Comparison of ENCODE assay signal across 30 mouse cellular contexts in the genomic region with DNA sequence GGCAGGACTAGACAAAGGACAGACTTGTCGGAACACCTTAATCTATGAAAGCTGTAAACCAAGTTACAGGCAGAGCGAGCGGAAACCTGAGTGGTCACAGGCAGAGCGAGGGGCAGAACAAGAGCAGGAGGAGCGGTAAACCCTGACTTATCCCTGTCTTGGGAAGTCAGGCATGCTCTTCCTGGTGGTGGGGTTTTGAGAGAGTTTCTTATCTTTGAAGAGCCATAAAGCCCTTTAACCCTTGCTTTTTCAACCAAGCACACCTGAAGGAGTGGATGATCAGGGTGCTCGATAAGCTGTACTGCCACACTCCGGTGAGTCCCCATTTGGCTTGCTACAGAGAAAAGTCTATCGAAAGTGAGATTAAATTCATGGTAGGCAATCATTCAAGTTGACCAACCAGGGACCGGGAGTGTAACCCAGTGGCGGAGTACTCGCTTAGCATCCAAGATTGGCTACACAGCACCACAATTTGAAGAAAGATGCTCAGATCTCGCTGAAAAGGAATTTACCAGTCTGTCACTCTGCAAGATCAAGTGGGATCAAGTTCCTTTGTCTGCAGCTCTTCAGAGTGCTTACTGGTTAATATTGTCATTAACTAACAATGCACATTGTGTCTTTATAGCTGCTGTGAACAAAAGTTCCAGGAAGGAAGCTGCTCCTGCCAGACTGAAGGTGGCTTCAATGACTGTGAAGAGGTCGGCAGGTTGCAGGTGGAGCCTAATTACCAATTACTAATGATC.
DNase-seq lines count a peak whose midpoint lies in the region; ATAC-seq and TF ChIP-seq lines count a peak whose summit lies in the region.
"Had no signal": no experiment of that assay in that cellular context is flagged by ENCODE, and none has a peak within 500 bp of the region (broad histone marks: within the 10 kb centered on the region; RNA-seq: fewer than 3 reads in every experiment).

No protein-coding gene starts in this region.

- peak; percentile 68 for ATAC-seq in intestine, embryonic 16.5 days
- ATAC-seq: activated CD4-positive, CD25-positive, alpha-beta regulatory T cell, adult 4 months; CD4-positive, CD25-positive, alpha-beta regulatory T cell, adult 4 months; forebrain, embryonic 15.5 days; Patski had no signal

- H3K27ac ChIP-seq in ES-E14 (ENCODE audit: insufficient read depth, low read depth, low read length, poor library complexity, severe bottlenecking): no peak overlapping the region
- no peak overlapping the region for H3K27ac ChIP-seq in intestine, embryonic 16.5 days (ENCODE audit: low read length)
- H3K27ac ChIP-seq: embryonic facial prominence, embryonic 12.5 days; forebrain, embryonic 15.5 days; heart, embryonic 15.5 days; hindbrain, embryonic 12.5 days; hindbrain, embryonic 15.5 days had no signal

- no peaks in the 10 kb centered on the region for H3K36me3 ChIP-seq in ES-E14 (ENCODE audit: control insufficient read depth, insufficient read depth, low read length, poor library complexity, severe bottlenecking)
- no peaks in the 10 kb centered on the region for H3K36me3 ChIP-seq in intestine, embryonic 16.5 days (ENCODE audit: control insufficient read depth, insufficient read depth, low read length)
- H3K36me3 ChIP-seq: embryonic facial prominence, embryonic 12.5 days; forebrain, embryonic 15.5 days; G1E; heart, embryonic 12.5 days; heart, embryonic 15.5 days; hindbrain, embryonic 12.5 days; hindbrain, embryonic 15.5 days had no signal

- intact Hi-C loops in heart, postnatal 14 days (cut with DNase I): no loop called here

- H3K4me3 ChIP-seq in ES-E14 (ENCODE audit: insufficient read depth in 1 of 2, low read depth in 1 of 2, low read length in 2 of 2, poor library complexity in 1 of 2, severe bottlenecking in 1 of 2): no peak overlapping the region
- H3K4me3 ChIP-seq in intestine, embryonic 16.5 days (ENCODE audit: low read length): no peak overlapping the region
- H3K4me3 ChIP-seq: embryonic facial prominence, embryonic 12.5 days; erythroblast, embryonic 14.5 days; forebrain, embryonic 15.5 days; heart, embryonic 12.5 days; heart, embryonic 15.5 days; hindbrain, embryonic 12.5 days; hindbrain, embryonic 15.5 days had no signal

- H3K4me2 ChIP-seq in intestine, embryonic 16.5 days (ENCODE audit: low read depth, low read length): peak overlapping the region; percentile 24; the same call in 1 of the 2 replicates
- H3K4me2 ChIP-seq: embryonic facial prominence, embryonic 12.5 days; forebrain, embryonic 15.5 days; heart, embryonic 12.5 days; heart, embryonic 15.5 days; hindbrain, embryonic 12.5 days; hindbrain, embryonic 15.5 days had no signal

- no peak overlapping the region for H3K9ac ChIP-seq in ES-E14 (ENCODE audit: insufficient read depth, low read depth, low read length, poor library complexity, severe bottlenecking)
- H3K9ac ChIP-seq in intestine, embryonic 16.5 days (ENCODE audit: low read depth, low read length): no peak overlapping the region
- H3K9ac ChIP-seq: embryonic facial prominence, embryonic 12.5 days; forebrain, embryonic 15.5 days; heart, embryonic 12.5 days; heart, embryonic 15.5 days; hindbrain, embryonic 12.5 days; hindbrain, embryonic 15.5 days had no signal

- DNase-seq in heart, adult 11 months: peak; percentile 72
- no peak for DNase-seq in heart, adult 8-10 months (ENCODE audit: low spot score)
- peak; percentile 30 for DNase-seq in ES-E14 (ENCODE audit: low read depth, low spot score)
- peak; percentile 72 for DNase-seq in ZHBTc4 (ENCODE audit: low read depth, low spot score)
- DNase-seq in yolk sac, embryonic 10.5 days (ENCODE audit: low spot score): no peak
- no peak for DNase-seq in cerebellum, postnatal 10 days
- no peak for DNase-seq in heart, postnatal 14 days
- DNase-seq: adrenal gland, adult 8-10 months; adrenal gland, postnatal 25 days; cerebellum, adult 11-12 months; cerebellum, adult 8-10 months; cerebellum, postnatal 14 days; gastrocnemius, postnatal 10 days; gastrocnemius, postnatal 36 days; heart, postnatal 10 days; heart, postnatal 4 days; kidney, adult 11 months; kidney, adult 9 months had no signal

- H3K27me3 ChIP-seq in intestine, embryonic 16.5 days (replicated peaks; ENCODE audit: control insufficient read depth, insufficient read depth, low read length): no peaks in the 10 kb centered on the region
- H3K27me3 ChIP-seq: embryonic facial prominence, embryonic 12.5 days; forebrain, embryonic 15.5 days; heart, embryonic 12.5 days; heart, embryonic 15.5 days; hindbrain, embryonic 12.5 days; hindbrain, embryonic 15.5 days; Patski had no signal

- no peaks in the 10 kb centered on the region for H3K9me3 ChIP-seq in ES-E14 (ENCODE audit: control insufficient read depth, insufficient read depth, low read depth, low read length)
- H3K9me3 ChIP-seq in intestine, embryonic 16.5 days (ENCODE audit: control insufficient read depth, low read length): no peaks in the 10 kb centered on the region
- H3K9me3 ChIP-seq: embryonic facial prominence, embryonic 12.5 days; forebrain, embryonic 15.5 days; G1E; heart, embryonic 12.5 days; heart, embryonic 15.5 days; hindbrain, embryonic 12.5 days; hindbrain, embryonic 15.5 days had no signal

- 71% methylated on average over 13 of the region's 13 CpGs for WGBS in intestine, embryonic 16.5 days

- in situ Hi-C loops in ES-E14 (cut with MboI; ENCODE audit: low sequenced_read_pairs in 2 of 2, unreplicated experiment in 2 of 2): loop anchor here in 1 of 2 experiments (10.0 kb wide), 1 partner anchor 397 kb away; no protein-coding TSS in a partner anchor

- no peaks in the 10 kb centered on the region for H3K4me1 ChIP-seq in ES-E14 (ENCODE audit: control insufficient read depth in 2 of 2, insufficient read depth in 2 of 2, low read length in 2 of 2, poor library complexity in 1 of 2)
- no peaks in the 10 kb centered on the region for H3K4me1 ChIP-seq in intestine, embryonic 16.5 days (ENCODE audit: control insufficient read depth, insufficient read depth, low read length)
- H3K4me1 ChIP-seq: embryonic facial prominence, embryonic 12.5 days; forebrain, embryonic 15.5 days; heart, embryonic 12.5 days; heart, embryonic 15.5 days; hindbrain, embryonic 12.5 days; hindbrain, embryonic 15.5 days had no signal

TF ChIP-seq in ES-E14, 5 proteins besides CTCF, POLR2A, EP300 and RAD21:
- TF ChIP-seq ZC3H11A (IDR thresholded peaks at IDR 0.05; ENCODE audit: borderline replicate concordance, low read depth, low read length) (no peak), CHD2 (IDR thresholded peaks at IDR 0.05; ENCODE audit: low read depth, low read length) (no peak), HCFC1 (IDR thresholded peaks at IDR 0.05; ENCODE audit: borderline replicate concordance, insufficient read depth, low read length) (no peak), MAFK (IDR thresholded peaks at IDR 0.05; ENCODE audit: insufficient read depth, low read depth, low read length) (no peak), ZNF384 (IDR thresholded peaks at IDR 0.05; ENCODE audit: low read depth, low read length) (no peak)

Comparison
In these comparisons a context has a peak if more than half of its experiments do, and no peak if none do; other contexts are left out.
1. DNase-seq: peak in heart, adult 11 months (single experiment), ES-E14 (single experiment) and ZHBTc4 (single experiment); none in heart, adult 8-10 months (single experiment), yolk sac, embryonic 10.5 days (single experiment), cerebellum, postnatal 10 days (0 of 2) and heart, postnatal 14 days (0 of 2).